Mouse (Mus musculus): ENCODE results near the gene Prickle4.

Gene Prickle4

GRCm38 (mm10) chr17:47706196-47706595 lies 11.7 kb upstream of the Prickle4 start:
- DNase-seq (ENCODE audit: low spot score): no peak

GRCm38 (mm10) chr17:47704692-47705091 lies 10.2 kb upstream of the Prickle4 start:
- no peak for DNase-seq (ENCODE audit: low spot score)

GRCm38 (mm10) chr17:47703556-47703955 lies 9.0 kb upstream of the Prickle4 start:
- DNase-seq (ENCODE audit: low spot score): no peak

GRCm38 (mm10) chr17:47702548-47703345 lies 8.2 kb upstream of the Prickle4 start:
- no peak for DNase-seq (ENCODE audit: low spot score)

- DNase-seq (ENCODE audit: low spot score): no peak
These were observed 7.3 kb upstream of the Prickle4 start for GRCm38 (mm10) chr17:47701793-47702192.

- DNase-seq (ENCODE audit: low spot score): no peak
These were observed 4.5 kb upstream of the Prickle4 start for GRCm38 (mm10) chr17:47699055-47699454.

- DNase-seq (ENCODE audit: low spot score): no peak
These were observed 3.6 kb upstream of the Prickle4 start for GRCm38 (mm10) chr17:47698156-47698555.

GRCm38 (mm10) chr17:47695337-47695710 lies 788 bp upstream of the Prickle4 start:
- no peak for DNase-seq (ENCODE audit: low spot score)

GRCm38 (mm10) chr17:47694442-47694502 lies 264 bp downstream of the Prickle4 start, which contains the start of gene Gm21981:
Gm21981 (minus strand) TSS chr17:47694455.
- no peak for DNase-seq (ENCODE audit: low spot score)

GRCm38 (mm10) chr17:47693671-47694441 lies 680 bp downstream of the Prickle4 start:
- DNase-seq (ENCODE audit: low spot score): no peak

GRCm38 (mm10) chr17:47691650-47692049 lies 2.9 kb downstream of the Prickle4 start:
- DNase-seq (ENCODE audit: low spot score): no peak

GRCm38 (mm10) chr17:47689894-47690293 lies 4.6 kb downstream of the Prickle4 start:
- DNase-seq (ENCODE audit: low spot score): no peak

- peak; percentile 75 for DNase-seq (ENCODE audit: low spot score)
These were observed 5.6 kb downstream of the Prickle4 start, which contains the start of gene Frs3 for GRCm38 (mm10) chr17:47688608-47689575. Frs3 (plus strand) TSS chr17:47689030.

GRCm38 (mm10) chr17:47688344-47688607 lies 6.3 kb downstream of the Prickle4 start, which contains the start of gene Tomm6:
Tomm6 (minus strand) TSS chr17:47688386.
- no peak for DNase-seq (ENCODE audit: low spot score)

GRCm38 (mm10) chr17:47687409-47688343 lies 6.9 kb downstream of the Prickle4 start:
- DNase-seq (ENCODE audit: low spot score): peak; percentile 96

- no peak for DNase-seq (ENCODE audit: low spot score)
These were observed 11.7 kb downstream of the Prickle4 start for GRCm38 (mm10) chr17:47682836-47683235.

GRCm38 (mm10) chr17:47678702-47679101 lies 15.8 kb downstream of the Prickle4 start:
- no peak for DNase-seq (ENCODE audit: low spot score)

GRCm38 (mm10) chr17:47678238-47678637 lies 16.3 kb downstream of the Prickle4 start:
- DNase-seq (ENCODE audit: low spot score): no peak

GRCm38 (mm10) chr17:47676581-47676980 lies 18.0 kb downstream of the Prickle4 start:
- DNase-seq (ENCODE audit: low spot score): peak; percentile 80

- no peak for DNase-seq (ENCODE audit: low spot score)
These were observed 22.0 kb downstream of the Prickle4 start for GRCm38 (mm10) chr17:47672311-47673111.

GRCm38 (mm10) chr17:47671988-47672310 lies 22.6 kb downstream of the Prickle4 start:
- DNase-seq (ENCODE audit: low spot score): no peak
